Mouse (Mus musculus) frontal cortex, postnatal 14 days (tissue): ENCODE measurements at regions not wholly inside any gene's neighbourhood (a gene's known extent, or its start where the extent isn't known, plus 50 kb on each side); places are given as distances from the start of the nearest gene placed in this dataset.
"Not testable (repeated sequence)": the region's sequence is repeated elsewhere in the genome, so short reads cannot be mapped to it uniquely, and the experiment has no call there.

Experiments
- DNase-seq, 2 experiments: peaks; one replicate each; pipeline ENCODE4 v3.0.0; 2022; ENCODE audit warnings: low spot score in 2 of 2

- DNase-seq = no peak
These were observed 3447.1 kb downstream of the 9330182O14Rik start for GRCm38 (mm10) chr15:43581246-43581645.

- no peak for DNase-seq
These were observed 3451.6 kb downstream of the 9330182O14Rik start for GRCm38 (mm10) chr15:43585751-43586150.

- peak in 1 of 2 experiments; percentile 15 for DNase-seq
These were observed 3453.9 kb downstream of the 9330182O14Rik start for GRCm38 (mm10) chr15:43588021-43588420.

- DNase-seq = no peak
These were observed 3473.5 kb downstream of the 9330182O14Rik start for GRCm38 (mm10) chr15:43607700-43608099.

GRCm38 (mm10) chr15:43609901-43610300 is 3475.7 kb downstream of the 9330182O14Rik start:
- DNase-seq = no peak

GRCm38 (mm10) chr15:43614004-43614661 is 3480.0 kb downstream of the 9330182O14Rik start:
- DNase-seq = no peak

GRCm38 (mm10) chr15:43615727-43616126 is 3481.6 kb downstream of the 9330182O14Rik start:
- no peak for DNase-seq

GRCm38 (mm10) chr15:43624431-43624965 is 3490.3 kb downstream of the 9330182O14Rik start:
- no peak for DNase-seq

GRCm38 (mm10) chr15:43625021-43625510 is 3490.9 kb downstream of the 9330182O14Rik start:
- DNase-seq = no peak

GRCm38 (mm10) chr15:43650818-43651500 is 3516.8 kb downstream of the 9330182O14Rik start:
- no peak for DNase-seq

- DNase-seq = no peak
These were observed 3529.5 kb downstream of the 9330182O14Rik start for GRCm38 (mm10) chr15:43663648-43664047.

GRCm38 (mm10) chr15:43678844-43679243 is 3544.7 kb downstream of the 9330182O14Rik start:
- DNase-seq = no peak

GRCm38 (mm10) chr15:43682176-43682575 is 3548.0 kb downstream of the 9330182O14Rik start:
- DNase-seq = no peak

- not testable (repeated sequence) for DNase-seq
These were observed 3557.8 kb downstream of the 9330182O14Rik start for GRCm38 (mm10) chr15:43691998-43692397.

GRCm38 (mm10) chr15:43695451-43695850 is 3561.3 kb downstream of the 9330182O14Rik start:
- peak; percentile 8 to 27 for DNase-seq

- no peak for DNase-seq
These were observed 3582.9 kb downstream of the 9330182O14Rik start for GRCm38 (mm10) chr15:43717035-43717434.

GRCm38 (mm10) chr15:43717559-43717958 is 3583.4 kb downstream of the 9330182O14Rik start:
- peak in 1 of 2 experiments; percentile 8 for DNase-seq

- no peak for DNase-seq
These were observed 3586.8 kb downstream of the 9330182O14Rik start for GRCm38 (mm10) chr15:43720916-43721315.

GRCm38 (mm10) chr15:43735697-43736096 is 3601.5 kb downstream of the 9330182O14Rik start:
- DNase-seq = no peak

- DNase-seq = no peak
These were observed 3624.1 kb downstream of the 9330182O14Rik start for GRCm38 (mm10) chr15:43758256-43758655.

GRCm38 (mm10) chr15:43764606-43765005 is 3630.4 kb downstream of the 9330182O14Rik start:
- DNase-seq = no peak

- DNase-seq = peak in 1 of 2 experiments; percentile 17
These were observed 3638.6 kb downstream of the 9330182O14Rik start for GRCm38 (mm10) chr15:43772718-43773117.
